Mouse (Mus musculus) E14TG2a.4 (cell line): ENCODE measurements at regions not wholly inside any gene's neighbourhood (a gene's known extent, or its start where the extent isn't known, plus 50 kb on each side); places are given as distances from the start of the nearest gene placed in this dataset.

Experiments used
- H3K27me3 ChIP-seq: 2 replicates; pipeline ENCODE4 v1.6.1; 2014; ENCODE audit warnings: low read length, control low read depth; ENCODE audit not compliant: insufficient read depth
- H3K36me3 ChIP-seq: 2 replicates; pipeline ENCODE4 v1.6.1; 2014; ENCODE audit warnings: low read length, control low read depth; ENCODE audit not compliant: insufficient read depth
- H3K4me1 ChIP-seq: replicated peaks from 2 replicates; pipeline ENCODE4 v1.6.1; 2014; ENCODE audit warnings: low read depth, low read length, control low read depth
- H3K4me3 ChIP-seq: replicated peaks from 2 replicates; pipeline ENCODE4 v1.5.1; 2014; ENCODE audit warnings: mild to moderate bottlenecking, low read length
- H3K9me3 ChIP-seq: 2 replicates; pipeline ENCODE4 v1.6.1; 2014; ENCODE audit warnings: low read length, control low read depth
- CTCF ChIP-seq: conservative IDR thresholded peaks from 2 replicates; pipeline ENCODE4 v1.5.1; 2014; ENCODE audit warnings: low read length
- NANOG ChIP-seq: IDR thresholded peaks from 2 replicates; pipeline ENCODE4 v1.6.1; 2014; ENCODE audit warnings: borderline replicate concordance, low read length, mixed read lengths
- POU5F1 ChIP-seq: IDR thresholded peaks from 2 replicates; pipeline ENCODE4 v1.6.1; 2014; ENCODE audit warnings: low read length, borderline replicate concordance

GRCm38 (mm10) chr10:70866737-70867136 is 211.0 kb upstream of the Phyhipl start:
- no peaks in the 10 kb centered on the region for H3K9me3 ChIP-seq
- H3K4me3 ChIP-seq, result no peak overlapping the region
- peaks cover 25% of the 10 kb centered on the region for H3K4me1 ChIP-seq
- TF ChIP-seq NANOG (no peak), POU5F1 (no peak), CTCF (no peak)
- no peaks in the 10 kb centered on the region for H3K36me3 ChIP-seq
- H3K27me3 ChIP-seq, result no peaks in the 10 kb centered on the region

- Histone ChIP-seq H3K4me1 (peaks cover 22% of the 10 kb centered on the region), H3K4me3 (no peak overlapping the region), H3K36me3 (no peaks in the 10 kb centered on the region), H3K9me3 (no peaks in the 10 kb centered on the region), H3K27me3 (no peaks in the 10 kb centered on the region)
- TF ChIP-seq CTCF (no peak), NANOG (no peak), POU5F1 (no peak)
Observed at GRCm38 (mm10) chr10:70864650-70865049, 208.9 kb upstream of the Phyhipl start.

GRCm38 (mm10) chr10:70862022-70862335 is 206.2 kb upstream of the Phyhipl start:
- H3K36me3 ChIP-seq, result no peaks in the 10 kb centered on the region
- TF ChIP-seq POU5F1 (no peak), CTCF (no peak), NANOG (no peak)
- H3K4me3 ChIP-seq, result no peak overlapping the region
- H3K27me3 ChIP-seq, result no peaks in the 10 kb centered on the region
- H3K9me3 ChIP-seq, result no peaks in the 10 kb centered on the region
- peaks cover 36% of the 10 kb centered on the region for H3K4me1 ChIP-seq

GRCm38 (mm10) chr10:70861131-70862021 is 205.6 kb upstream of the Phyhipl start:
- H3K9me3 ChIP-seq, result no peaks in the 10 kb centered on the region
- H3K27me3 ChIP-seq, result no peaks in the 10 kb centered on the region
- no peak for TF ChIP-seq CTCF
- no peak for TF ChIP-seq NANOG
- no peak for TF ChIP-seq POU5F1
- H3K4me3 ChIP-seq, result no peak overlapping the region
- H3K36me3 ChIP-seq, result no peaks in the 10 kb centered on the region
- peaks cover 42% of the 10 kb centered on the region for H3K4me1 ChIP-seq

- Histone ChIP-seq H3K4me1 (peaks cover 44% of the 10 kb centered on the region), H3K4me3 (peak overlapping the region; percentile 33), H3K27me3 (no peaks in the 10 kb centered on the region), H3K9me3 (no peaks in the 10 kb centered on the region), H3K36me3 (peaks cover 16% of the 10 kb centered on the region)
- no peak for TF ChIP-seq CTCF
- no peak for TF ChIP-seq NANOG
- TF ChIP-seq POU5F1, result no peak
Observed at GRCm38 (mm10) chr10:70857155-70857820, 201.5 kb upstream of the Phyhipl start.

- Histone ChIP-seq H3K27me3 (no peaks in the 10 kb centered on the region), H3K36me3 (peaks cover 26% of the 10 kb centered on the region), H3K4me3 (no peak overlapping the region), H3K9me3 (no peaks in the 10 kb centered on the region), H3K4me1 (peaks cover 31% of the 10 kb centered on the region)
- TF ChIP-seq NANOG, result no peak
- TF ChIP-seq CTCF, result no peak
- no peak for TF ChIP-seq POU5F1
Observed at GRCm38 (mm10) chr10:70855948-70856347, 200.2 kb upstream of the Phyhipl start.

- peaks cover 7% of the 10 kb centered on the region for H3K9me3 ChIP-seq
- peaks cover 46% of the 10 kb centered on the region for H3K36me3 ChIP-seq
- no peaks in the 10 kb centered on the region for H3K27me3 ChIP-seq
- H3K4me3 ChIP-seq, result no peak overlapping the region
- TF ChIP-seq NANOG (no peak), POU5F1 (no peak), CTCF (no peak)
- peaks cover 27% of the 10 kb centered on the region for H3K4me1 ChIP-seq
Observed at GRCm38 (mm10) chr10:70853614-70854013, 197.8 kb upstream of the Phyhipl start.

- no peaks in the 10 kb centered on the region for H3K27me3 ChIP-seq
- peak overlapping the region; percentile 39; the same call in 1 of the 2 replicates for H3K4me3 ChIP-seq
- H3K9me3 ChIP-seq, result peaks cover 25% of the 10 kb centered on the region
- TF ChIP-seq POU5F1 (no peak), NANOG (no peak), CTCF (no peak)
- peaks cover 46% of the 10 kb centered on the region for H3K4me1 ChIP-seq
- peaks cover 71% of the 10 kb centered on the region for H3K36me3 ChIP-seq
Observed at GRCm38 (mm10) chr10:70848141-70848540, 192.4 kb upstream of the Phyhipl start.
